Comparison of ENCODE assay signal across 8 mouse cellular contexts in the genomic region with DNA sequence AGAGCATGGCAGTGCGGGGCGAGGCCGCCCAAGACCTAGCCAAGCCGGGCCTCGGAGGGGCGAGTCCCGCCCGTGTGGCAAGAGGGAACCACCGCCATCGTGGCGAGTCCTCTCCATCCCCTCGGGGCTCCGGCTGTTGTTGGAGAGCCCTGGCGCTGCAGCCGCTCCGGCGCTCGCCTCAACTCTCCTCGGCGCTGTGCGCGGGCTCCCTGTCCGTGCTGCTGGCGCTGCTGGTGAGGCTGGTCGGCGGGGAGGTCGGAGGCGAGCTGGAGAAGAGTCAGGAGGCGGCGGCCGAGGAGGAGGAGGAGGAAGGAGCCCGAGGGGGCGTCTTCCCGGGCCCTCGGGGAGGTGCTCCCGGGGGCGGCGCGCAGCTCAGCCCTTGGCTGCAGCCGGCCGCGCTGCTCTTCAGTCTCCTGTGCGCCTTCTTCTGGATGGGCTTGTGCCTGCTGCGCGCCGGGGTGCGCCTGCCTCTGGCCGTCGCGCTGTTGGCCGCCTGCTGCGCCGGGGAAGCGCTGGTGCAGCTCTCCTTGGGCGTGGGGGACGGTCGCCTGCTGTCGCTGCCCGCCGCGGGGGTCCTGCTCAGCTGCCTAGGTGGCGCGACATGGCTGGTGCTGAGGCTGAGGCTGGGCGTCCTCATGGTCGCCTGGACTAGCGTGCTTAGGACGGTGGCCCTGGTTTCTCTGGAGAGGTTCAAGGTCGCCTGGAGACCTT. TPM values are rescaled to one million over a fixed set of nuclear protein-coding genes. Genes with fewer than 3 reads are reported as not detected.
DNase-seq lines count a peak whose midpoint lies in the region; ATAC-seq and TF ChIP-seq lines count a peak whose summit lies in the region.

No protein-coding gene starts in this region.

- peak overlapping the region; percentile 66 for H3K9ac ChIP-seq in forebrain, embryonic 13.5 days
- H3K9ac ChIP-seq in heart, embryonic 15.5 days: peak overlapping the region; percentile 82
- H3K9ac ChIP-seq in liver, embryonic 13.5 days: peak overlapping the region; percentile 41; the same call in 1 of the 2 replicates

- peak overlapping the region; percentile 64 for H3K4me3 ChIP-seq in forebrain, embryonic 13.5 days
- H3K4me3 ChIP-seq in heart, embryonic 15.5 days: peak overlapping the region; percentile 76
- H3K4me3 ChIP-seq in liver, embryonic 13.5 days (replicated peaks): peak overlapping the region; percentile 50
- peak overlapping the region; percentile 60 for H3K4me3 ChIP-seq in olfactory bulb, adult 2 months (ENCODE audit: insufficient read depth, low read depth, low read length)

- WGBS in forebrain, embryonic 13.5 days: under 1% methylated on average over 65 of the region's 68 CpGs
- under 1% methylated on average over 68 of the region's 68 CpGs for WGBS in heart, embryonic 15.5 days
- WGBS in liver, embryonic 13.5 days (ENCODE audit: insufficient replicate concordance): under 1% methylated on average over 67 of the region's 68 CpGs
- WGBS in olfactory bulb, adult 2 months: under 1% methylated on average over 68 of the region's 68 CpGs

- 0 out of 2 replicates have a peak, but pooled peaks have one; percentile 0 for TF ChIP-seq POLR2A in olfactory bulb, adult 2 months (IDR thresholded peaks at IDR 0.05; ENCODE audit: insufficient read depth, low read depth, low read length)

- no peaks in the 10 kb centered on the region for H3K9me3 ChIP-seq in forebrain, embryonic 13.5 days (replicated peaks)
- no peaks in the 10 kb centered on the region for H3K9me3 ChIP-seq in heart, embryonic 15.5 days (replicated peaks)
- H3K9me3 ChIP-seq in liver, embryonic 13.5 days (replicated peaks): no peaks in the 10 kb centered on the region

- peak overlapping the region; percentile 97 for H3K4me2 ChIP-seq in forebrain, embryonic 13.5 days
- peak overlapping the region; percentile 84 for H3K4me2 ChIP-seq in heart, embryonic 15.5 days
- peak overlapping the region; percentile 60 for H3K4me2 ChIP-seq in liver, embryonic 13.5 days

- H3K36me3 ChIP-seq in forebrain, embryonic 13.5 days (ENCODE audit: poor library complexity, severe bottlenecking): no peaks in the 10 kb centered on the region
- H3K36me3 ChIP-seq in heart, embryonic 15.5 days: no peaks in the 10 kb centered on the region
- no peaks in the 10 kb centered on the region for H3K36me3 ChIP-seq in liver, embryonic 13.5 days

- no peak; the same call in 1 of the 2 replicates for TF ChIP-seq CTCF in olfactory bulb, adult 2 months (IDR thresholded peaks at IDR 0.05; ENCODE audit: insufficient read depth, low read depth, low read length)

- peak; percentile 64 for ATAC-seq in cerebellum, adult (ENCODE audit: insufficient number of reproducible peaks, low FRiP score, low TSS enrichment)
- peak; percentile 88 for ATAC-seq in forebrain, embryonic 13.5 days
- ATAC-seq in heart, embryonic 15.5 days (replicated peaks; ENCODE audit: insufficient number of reproducible peaks, insufficient read depth, low FRiP score, low read depth): peak; percentile 86
- peak; percentile 69 for ATAC-seq in liver, embryonic 13.5 days (ENCODE audit: low read depth)

- peak; percentile 62 for DNase-seq in ES-CJ7 (ENCODE audit: low read depth, low spot score)
- peak; percentile 86 for DNase-seq in kidney, postnatal 10 days
- no peak for DNase-seq in liver, embryonic 13.5 days
- DNase-seq in urinary bladder, adult 18-20 months (ENCODE audit: low spot score in 2 of 2): peak; percentile 48 to 76

- peaks cover 12% of the 10 kb centered on the region for H3K4me1 ChIP-seq in forebrain, embryonic 13.5 days
- H3K4me1 ChIP-seq in heart, embryonic 15.5 days (replicated peaks): peaks cover 10% of the 10 kb centered on the region; the same call in 1 of the 2 replicates
- H3K4me1 ChIP-seq in liver, embryonic 13.5 days (replicated peaks): no peaks in the 10 kb centered on the region
- H3K4me1 ChIP-seq in olfactory bulb, adult 2 months (ENCODE audit: control insufficient read depth, insufficient read depth, low read length): peaks cover 6% of the 10 kb centered on the region

- H3K27ac ChIP-seq in forebrain, embryonic 13.5 days: no peak overlapping the region
- H3K27ac ChIP-seq in heart, embryonic 15.5 days: peak overlapping the region; percentile 91
- H3K27ac ChIP-seq in liver, embryonic 13.5 days: no peak overlapping the region
- H3K27ac ChIP-seq in olfactory bulb, adult 2 months (ENCODE audit: insufficient read depth, low read depth, low read length): no peak overlapping the region

- H3K27me3 ChIP-seq in forebrain, embryonic 13.5 days: peaks cover 39% of the 10 kb centered on the region
- H3K27me3 ChIP-seq in heart, embryonic 15.5 days: no peaks in the 10 kb centered on the region
- peaks cover 31% of the 10 kb centered on the region for H3K27me3 ChIP-seq in liver, embryonic 13.5 days

RNA-seq across cellular contexts. Expression of a gene that starts 0.7 kb away (rescaled TPM):
- polyA plus RNA-seq in forebrain, embryonic 13.5 days (2015; fragmentation: Nextera tagmentation; extraction: Ambion mirVana): 0.84 and 0.96 TPM in 2 replicates
- 11.2 and 13.0 TPM in 2 replicates for polyA plus RNA-seq in heart, embryonic 15.5 days (2015; fragmentation: Nextera tagmentation; extraction: Ambion mirVana)
- polyA plus RNA-seq in liver, embryonic 13.5 days (2015; fragmentation: Nextera tagmentation; extraction: Ambion mirVana): 1.2 and 1.3 TPM in 2 replicates
- polyA plus RNA-seq in olfactory bulb, adult 2 months (2012; ENCODE audit: insufficient read depth, insufficient read length, low replicate concordance, missing spikeins): not detected in 2 replicates
